Mouse (Mus musculus): ENCODE measurements around the gene Crcp.

Gene Crcp

GRCm38 (mm10) chr5:130029142-130029897 is at the start of gene Crcp, which contains the start of gene Asl:
Gene Crcp, plus strand, starts transcription at chr5:130029290.
Gene Asl, minus strand, starts transcription at chr5:130029247.
- DNase-seq (ENCODE audit: low read depth, low spot score) = no peak

- no peak for DNase-seq (ENCODE audit: low read depth, low spot score)
Observed at GRCm38 (mm10) chr5:129980216-129980615, 48.9 kb upstream of the Crcp start.

GRCm38 (mm10) chr5:129989376-129989775 is 39.7 kb upstream of the Crcp start:
- no peak for DNase-seq (ENCODE audit: low read depth, low spot score)

GRCm38 (mm10) chr5:129991898-129992297 is 37.2 kb upstream of the Crcp start:
- DNase-seq (ENCODE audit: low read depth, low spot score) = no peak

GRCm38 (mm10) chr5:129993374-129993773 is 35.7 kb upstream of the Crcp start:
- DNase-seq (ENCODE audit: low read depth, low spot score) = no peak

- no peak for DNase-seq (ENCODE audit: low read depth, low spot score)
Observed at GRCm38 (mm10) chr5:129994989-129995388, 34.1 kb upstream of the Crcp start.

GRCm38 (mm10) chr5:129997700-129998099 is 31.4 kb upstream of the Crcp start:
- no peak for DNase-seq (ENCODE audit: low read depth, low spot score)

GRCm38 (mm10) chr5:129999097-129999496 is 30.0 kb upstream of the Crcp start:
- peak; percentile 47 for DNase-seq (ENCODE audit: low read depth, low spot score)

GRCm38 (mm10) chr5:130000735-130001134 is 28.4 kb upstream of the Crcp start:
- DNase-seq (ENCODE audit: low read depth, low spot score) = no peak

- DNase-seq (ENCODE audit: low read depth, low spot score) = no peak
Observed at GRCm38 (mm10) chr5:130001356-130001987, 27.6 kb upstream of the Crcp start.

GRCm38 (mm10) chr5:130002301-130003146 is 26.6 kb upstream of the Crcp start, which contains the start of gene Gusb:
Gene Gusb, minus strand, starts transcription at chr5:130003049.
- DNase-seq (ENCODE audit: low read depth, low spot score) = peak; percentile 43

- DNase-seq (ENCODE audit: low read depth, low spot score) = no peak
Observed at GRCm38 (mm10) chr5:130003229-130003628, 25.9 kb upstream of the Crcp start.

GRCm38 (mm10) chr5:130007344-130007743 is 21.7 kb upstream of the Crcp start:
- DNase-seq (ENCODE audit: low read depth, low spot score) = no peak

- no peak for DNase-seq (ENCODE audit: low read depth, low spot score)
Observed at GRCm38 (mm10) chr5:130008034-130008590, 21.0 kb upstream of the Crcp start.

GRCm38 (mm10) chr5:130009784-130010183 is 19.3 kb upstream of the Crcp start:
- DNase-seq (ENCODE audit: low read depth, low spot score) = no peak

- no peak for DNase-seq (ENCODE audit: low read depth, low spot score)
Observed at GRCm38 (mm10) chr5:130010961-130011360, 18.1 kb upstream of the Crcp start.

GRCm38 (mm10) chr5:130015104-130015503 is 14.0 kb upstream of the Crcp start:
- DNase-seq (ENCODE audit: low read depth, low spot score) = no peak

- no peak for DNase-seq (ENCODE audit: low read depth, low spot score)
Observed at GRCm38 (mm10) chr5:130019461-130019860, 9.6 kb upstream of the Crcp start.

GRCm38 (mm10) chr5:130021361-130021966 is 7.6 kb upstream of the Crcp start:
- no peak for DNase-seq (ENCODE audit: low read depth, low spot score)

- no peak for DNase-seq (ENCODE audit: low read depth, low spot score)
Observed at GRCm38 (mm10) chr5:130022366-130022765, 6.7 kb upstream of the Crcp start.

- DNase-seq (ENCODE audit: low read depth, low spot score) = no peak
Observed at GRCm38 (mm10) chr5:130023067-130023766, 5.9 kb upstream of the Crcp start.

Data from retina, adult 2 months (tissue).